Mouse (Mus musculus): ENCODE measurements around the gene Sox6. TPM values are rescaled to one million over a fixed set of nuclear protein-coding genes. Genes with fewer than 3 reads are reported as not detected.

The Sox6 gene
- total and polyA plus RNA-seq, 2 experiments from 2014 or later: 30.8 to 47.6 TPM

- Histone ChIP-seq H3K27ac (ENCODE audit: low read depth, low read length) (no peak overlapping the region), H3K4me2 (ENCODE audit: low read depth, low read length, poor library complexity, severe bottlenecking) (no peak overlapping the region), H3K9me3 (ENCODE audit: low read length) (no peaks in the 10 kb centered on the region), H3K36me3 (ENCODE audit: insufficient read depth, low read length) (no peaks in the 10 kb centered on the region), H3K4me3 (ENCODE audit: low read depth, low read length) (no peak overlapping the region), H3K27me3 (ENCODE audit: insufficient read depth, low read length) (no peaks in the 10 kb centered on the region), H3K9ac (replicated peaks; ENCODE audit: low read length, poor library complexity, severe bottlenecking) (no peak overlapping the region), H3K4me1 (ENCODE audit: insufficient read depth, low read length) (no peaks in the 10 kb centered on the region; the same call in 1 of the 2 replicates)
- ATAC-seq (ENCODE audit: low FRiP score) (no peak), DNase-seq (ENCODE audit: low spot score) (no peak)
- WGBS: 77% methylated on average over 1 of the region's 1 CpGs
- no peak for TF ChIP-seq CTCF (IDR thresholded peaks at IDR 0.05)
These were observed 101.7 kb downstream of the Sox6 start for GRCm38 (mm10) chr7:115936908-115937307.

- no peak overlapping the region for H3K9ac ChIP-seq (replicated peaks; ENCODE audit: low read length, poor library complexity, severe bottlenecking)
- no peak overlapping the region for H3K4me2 ChIP-seq (ENCODE audit: low read depth, low read length, poor library complexity, severe bottlenecking)
- H3K4me1 ChIP-seq (ENCODE audit: insufficient read depth, low read length): no peaks in the 10 kb centered on the region
- WGBS: 96% methylated on average over 1 of the region's 1 CpGs
- DNase-seq (ENCODE audit: low spot score): no peak
- H3K4me3 ChIP-seq (ENCODE audit: low read depth, low read length): no peak overlapping the region
- no peak for TF ChIP-seq CTCF (IDR thresholded peaks at IDR 0.05)
- H3K27me3 ChIP-seq (ENCODE audit: insufficient read depth, low read length): no peaks in the 10 kb centered on the region
- no peak overlapping the region for H3K27ac ChIP-seq (ENCODE audit: low read depth, low read length)
- no peaks in the 10 kb centered on the region for H3K36me3 ChIP-seq (ENCODE audit: insufficient read depth, low read length)
- no peak for ATAC-seq (ENCODE audit: low FRiP score)
- no peaks in the 10 kb centered on the region for H3K9me3 ChIP-seq (ENCODE audit: low read length)
These were observed 123.3 kb downstream of the Sox6 start for GRCm38 (mm10) chr7:115915338-115915737.

GRCm38 (mm10) chr7:115910313-115910712 is 128.3 kb downstream of the Sox6 start:
- Histone ChIP-seq H3K9me3 (ENCODE audit: low read length) (no peaks in the 10 kb centered on the region), H3K4me1 (ENCODE audit: insufficient read depth, low read length) (no peaks in the 10 kb centered on the region), H3K9ac (replicated peaks; ENCODE audit: low read length, poor library complexity, severe bottlenecking) (no peak overlapping the region), H3K27me3 (ENCODE audit: insufficient read depth, low read length) (no peaks in the 10 kb centered on the region), H3K36me3 (ENCODE audit: insufficient read depth, low read length) (no peaks in the 10 kb centered on the region), H3K27ac (ENCODE audit: low read depth, low read length) (no peak overlapping the region), H3K4me3 (ENCODE audit: low read depth, low read length) (no peak overlapping the region), H3K4me2 (ENCODE audit: low read depth, low read length, poor library complexity, severe bottlenecking) (no peak overlapping the region)
- TF ChIP-seq CTCF (IDR thresholded peaks at IDR 0.05): no peak
- DNase-seq (ENCODE audit: low spot score) (no peak), ATAC-seq (ENCODE audit: low FRiP score) (no peak)
- 89% methylated on average over 1 of the region's 1 CpGs for WGBS

- Histone ChIP-seq H3K36me3 (ENCODE audit: insufficient read depth, low read length) (no peaks in the 10 kb centered on the region), H3K9me3 (ENCODE audit: low read length) (no peaks in the 10 kb centered on the region), H3K4me3 (ENCODE audit: low read depth, low read length) (no peak overlapping the region), H3K4me2 (ENCODE audit: low read depth, low read length, poor library complexity, severe bottlenecking) (no peak overlapping the region), H3K27me3 (ENCODE audit: insufficient read depth, low read length) (no peaks in the 10 kb centered on the region), H3K4me1 (ENCODE audit: insufficient read depth, low read length) (no peaks in the 10 kb centered on the region), H3K9ac (replicated peaks; ENCODE audit: low read length, poor library complexity, severe bottlenecking) (no peak overlapping the region), H3K27ac (ENCODE audit: low read depth, low read length) (no peak overlapping the region)
- WGBS: 39% methylated on average over 9 of the region's 9 CpGs
- ATAC-seq (ENCODE audit: low FRiP score) (no peak), DNase-seq (ENCODE audit: low spot score) (peak; percentile 54)
- no peak for TF ChIP-seq CTCF (IDR thresholded peaks at IDR 0.05)
These were observed 133.8 kb downstream of the Sox6 start for GRCm38 (mm10) chr7:115904798-115905207.

GRCm38 (mm10) chr7:115903931-115904797 is 134.4 kb downstream of the Sox6 start:
- H3K9ac ChIP-seq (replicated peaks; ENCODE audit: low read length, poor library complexity, severe bottlenecking): no peak overlapping the region
- H3K36me3 ChIP-seq (ENCODE audit: insufficient read depth, low read length): no peaks in the 10 kb centered on the region
- ATAC-seq (ENCODE audit: low FRiP score) (no peak), DNase-seq (ENCODE audit: low spot score) (peak; percentile 17)
- TF ChIP-seq CTCF (IDR thresholded peaks at IDR 0.05): no peak
- H3K4me1 ChIP-seq (ENCODE audit: insufficient read depth, low read length): no peaks in the 10 kb centered on the region
- WGBS: 34% methylated on average over 5 of the region's 5 CpGs
- H3K27me3 ChIP-seq (ENCODE audit: insufficient read depth, low read length): no peaks in the 10 kb centered on the region
- no peak overlapping the region for H3K4me3 ChIP-seq (ENCODE audit: low read depth, low read length)
- H3K27ac ChIP-seq (ENCODE audit: low read depth, low read length): no peak overlapping the region
- no peaks in the 10 kb centered on the region for H3K9me3 ChIP-seq (ENCODE audit: low read length)
- H3K4me2 ChIP-seq (ENCODE audit: low read depth, low read length, poor library complexity, severe bottlenecking): 0 out of 2 replicates have a peak overlapping the region, but pooled peaks have one; percentile 2

- Histone ChIP-seq H3K9me3 (ENCODE audit: low read length) (no peaks in the 10 kb centered on the region), H3K4me3 (ENCODE audit: low read depth, low read length) (no peak overlapping the region), H3K4me1 (ENCODE audit: insufficient read depth, low read length) (no peaks in the 10 kb centered on the region), H3K36me3 (ENCODE audit: insufficient read depth, low read length) (no peaks in the 10 kb centered on the region), H3K27me3 (ENCODE audit: insufficient read depth, low read length) (no peaks in the 10 kb centered on the region), H3K27ac (ENCODE audit: low read depth, low read length) (no peak overlapping the region), H3K4me2 (ENCODE audit: low read depth, low read length, poor library complexity, severe bottlenecking) (no peak overlapping the region), H3K9ac (replicated peaks; ENCODE audit: low read length, poor library complexity, severe bottlenecking) (no peak overlapping the region)
- WGBS: 13% methylated on average over 1 of the region's 1 CpGs
- no peak for TF ChIP-seq CTCF (IDR thresholded peaks at IDR 0.05)
- no peak for ATAC-seq (ENCODE audit: low FRiP score)
- no peak for DNase-seq (ENCODE audit: low spot score)
These were observed 135.2 kb downstream of the Sox6 start for GRCm38 (mm10) chr7:115903368-115903767.
